Mouse (Mus musculus): ENCODE measurements around the gene Kctd17. TPM values are rescaled to one million over a fixed set of nuclear protein-coding genes. Genes with fewer than 3 reads are reported as not detected.

Gene Kctd17
- polyA plus RNA-seq, 1 experiment, result 78.0 TPM

GRCm38 (mm10) chr15:78475604-78476031 lies 47.3 kb downstream of the Kctd17 start:
- H3K4me1 ChIP-seq (replicated peaks; ENCODE audit: control insufficient read depth, insufficient read depth, low read length), result peaks cover 13% of the 10 kb centered on the region
- peak; percentile 58 for DNase-seq
- no peak overlapping the region for H3K27ac ChIP-seq (ENCODE audit: control insufficient read depth, insufficient read depth, low read length)
- TF ChIP-seq POLR2A (IDR thresholded peaks at IDR 0.05; ENCODE audit: control insufficient read depth, extremely low read depth, insufficient read depth, low read length, poor library complexity) (no peak), CTCF (IDR thresholded peaks at IDR 0.05; ENCODE audit: borderline replicate concordance, control insufficient read depth, extremely low read depth, insufficient read depth, low read length, poor library complexity) (no peak)
- 6% methylated on average over 3 of the region's 3 CpGs for WGBS
- no peaks in the 10 kb centered on the region for H3K36me3 ChIP-seq (ENCODE audit: control insufficient read depth, insufficient read depth, low read length)
- no peaks in the 10 kb centered on the region for H3K27me3 ChIP-seq (ENCODE audit: control insufficient read depth, insufficient read depth, low read length)
- H3K4me3 ChIP-seq (ENCODE audit: control insufficient read depth, insufficient read depth, low read length), result no peak overlapping the region

GRCm38 (mm10) chr15:78476878-78477277 lies 48.5 kb downstream of the Kctd17 start:
- DNase-seq, result no peak
- no peak overlapping the region for H3K4me3 ChIP-seq (ENCODE audit: control insufficient read depth, insufficient read depth, low read length)
- peaks cover 17% of the 10 kb centered on the region for H3K4me1 ChIP-seq (replicated peaks; ENCODE audit: control insufficient read depth, insufficient read depth, low read length)
- WGBS, result 93% methylated on average over 1 of the region's 1 CpGs
- no peaks in the 10 kb centered on the region for H3K36me3 ChIP-seq (ENCODE audit: control insufficient read depth, insufficient read depth, low read length)
- no peak overlapping the region for H3K27ac ChIP-seq (ENCODE audit: control insufficient read depth, insufficient read depth, low read length)
- no peaks in the 10 kb centered on the region for H3K27me3 ChIP-seq (ENCODE audit: control insufficient read depth, insufficient read depth, low read length)
- TF ChIP-seq CTCF (IDR thresholded peaks at IDR 0.05; ENCODE audit: borderline replicate concordance, control insufficient read depth, extremely low read depth, insufficient read depth, low read length, poor library complexity) (no peak), POLR2A (IDR thresholded peaks at IDR 0.05; ENCODE audit: control insufficient read depth, extremely low read depth, insufficient read depth, low read length, poor library complexity) (no peak)

DNA sequence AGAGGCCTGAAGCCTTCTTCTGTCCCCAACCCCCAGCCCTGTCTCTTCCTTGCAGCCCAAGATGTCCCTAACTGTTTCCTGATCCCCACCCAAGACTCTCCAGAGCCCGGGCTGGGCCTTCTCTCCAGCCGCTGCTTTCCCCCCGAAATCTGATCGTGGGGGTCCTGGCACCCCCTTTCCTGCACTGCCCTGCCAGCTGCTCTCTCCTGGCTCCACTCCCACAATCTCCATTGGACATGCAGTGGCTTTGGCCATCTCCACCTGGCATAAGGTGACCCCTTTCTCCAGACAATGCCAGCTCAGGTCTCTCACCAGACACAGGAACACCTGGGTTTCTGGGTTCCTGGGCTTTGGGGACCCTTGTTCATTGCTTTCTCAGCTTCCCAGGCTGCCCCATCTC lies 49.7 kb downstream of the Kctd17 start:
- H3K4me3 ChIP-seq (ENCODE audit: control insufficient read depth, insufficient read depth, low read length), result no peak overlapping the region
- no peaks in the 10 kb centered on the region for H3K27me3 ChIP-seq (ENCODE audit: control insufficient read depth, insufficient read depth, low read length)
- no peak overlapping the region for H3K27ac ChIP-seq (ENCODE audit: control insufficient read depth, insufficient read depth, low read length)
- no peaks in the 10 kb centered on the region for H3K36me3 ChIP-seq (ENCODE audit: control insufficient read depth, insufficient read depth, low read length)
- TF ChIP-seq CTCF (IDR thresholded peaks at IDR 0.05; ENCODE audit: borderline replicate concordance, control insufficient read depth, extremely low read depth, insufficient read depth, low read length, poor library complexity), result no peak
- no peak for TF ChIP-seq POLR2A (IDR thresholded peaks at IDR 0.05; ENCODE audit: control insufficient read depth, extremely low read depth, insufficient read depth, low read length, poor library complexity)
- no peak for DNase-seq
- H3K4me1 ChIP-seq (replicated peaks; ENCODE audit: control insufficient read depth, insufficient read depth, low read length), result peaks cover 17% of the 10 kb centered on the region
- WGBS, result 88% methylated on average over 4 of the region's 4 CpGs

DNA sequence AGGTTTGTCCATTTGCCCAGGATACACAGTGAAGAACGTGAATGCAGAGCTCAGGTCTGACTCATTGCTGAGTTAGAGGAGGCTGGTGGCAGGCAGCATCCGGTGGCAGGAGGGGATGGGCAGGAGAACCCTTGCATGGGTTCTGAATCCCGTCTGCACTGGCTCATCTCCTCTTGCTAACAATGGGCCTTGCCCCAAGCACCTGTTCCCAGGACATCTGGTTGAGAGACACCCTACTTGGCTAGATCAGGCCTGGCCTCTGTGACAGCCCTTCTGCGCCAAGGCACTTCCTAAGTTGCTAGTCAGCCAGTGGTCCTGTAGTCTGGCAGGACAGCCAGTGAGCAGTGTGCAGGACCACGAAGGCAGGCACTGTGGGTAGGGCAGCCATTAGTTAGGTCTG lies 51.1 kb downstream of the Kctd17 start:
- H3K4me3 ChIP-seq (ENCODE audit: control insufficient read depth, insufficient read depth, low read length), result no peak overlapping the region
- no peak for TF ChIP-seq CTCF (IDR thresholded peaks at IDR 0.05; ENCODE audit: borderline replicate concordance, control insufficient read depth, extremely low read depth, insufficient read depth, low read length, poor library complexity)
- no peak for TF ChIP-seq POLR2A (IDR thresholded peaks at IDR 0.05; ENCODE audit: control insufficient read depth, extremely low read depth, insufficient read depth, low read length, poor library complexity)
- H3K36me3 ChIP-seq (ENCODE audit: control insufficient read depth, insufficient read depth, low read length), result no peaks in the 10 kb centered on the region
- H3K4me1 ChIP-seq (replicated peaks; ENCODE audit: control insufficient read depth, insufficient read depth, low read length), result peaks cover 17% of the 10 kb centered on the region
- no peaks in the 10 kb centered on the region for H3K27me3 ChIP-seq (ENCODE audit: control insufficient read depth, insufficient read depth, low read length)
- 82% methylated on average over 5 of the region's 5 CpGs for WGBS
- no peak overlapping the region for H3K27ac ChIP-seq (ENCODE audit: control insufficient read depth, insufficient read depth, low read length)
- no peak for DNase-seq

- Histone ChIP-seq H3K27ac (ENCODE audit: control insufficient read depth, insufficient read depth, low read length) (no peak overlapping the region), H3K36me3 (ENCODE audit: control insufficient read depth, insufficient read depth, low read length) (no peaks in the 10 kb centered on the region), H3K4me3 (ENCODE audit: control insufficient read depth, insufficient read depth, low read length) (no peak overlapping the region), H3K4me1 (replicated peaks; ENCODE audit: control insufficient read depth, insufficient read depth, low read length) (peaks cover 11% of the 10 kb centered on the region), H3K27me3 (ENCODE audit: control insufficient read depth, insufficient read depth, low read length) (no peaks in the 10 kb centered on the region)
- no peak for DNase-seq
- no peak for TF ChIP-seq POLR2A (IDR thresholded peaks at IDR 0.05; ENCODE audit: control insufficient read depth, extremely low read depth, insufficient read depth, low read length, poor library complexity)
- TF ChIP-seq CTCF (IDR thresholded peaks at IDR 0.05; ENCODE audit: borderline replicate concordance, control insufficient read depth, extremely low read depth, insufficient read depth, low read length, poor library complexity), result no peak
- WGBS, result 83% methylated on average over 7 of the region's 7 CpGs
Measured at GRCm38 (mm10) chr15:78480111-78480510, 51.7 kb downstream of the Kctd17 start.

- H3K27ac ChIP-seq (ENCODE audit: control insufficient read depth, insufficient read depth, low read length), result no peak overlapping the region
- TF ChIP-seq POLR2A (IDR thresholded peaks at IDR 0.05; ENCODE audit: control insufficient read depth, extremely low read depth, insufficient read depth, low read length, poor library complexity) (no peak), CTCF (IDR thresholded peaks at IDR 0.05; ENCODE audit: borderline replicate concordance, control insufficient read depth, extremely low read depth, insufficient read depth, low read length, poor library complexity) (no peak)
- H3K4me1 ChIP-seq (replicated peaks; ENCODE audit: control insufficient read depth, insufficient read depth, low read length), result peaks cover 4% of the 10 kb centered on the region
- H3K36me3 ChIP-seq (ENCODE audit: control insufficient read depth, insufficient read depth, low read length), result no peaks in the 10 kb centered on the region
- no peak for DNase-seq
- WGBS, result 45% methylated on average over 2 of the region's 2 CpGs
- H3K4me3 ChIP-seq (ENCODE audit: control insufficient read depth, insufficient read depth, low read length), result no peak overlapping the region
- H3K27me3 ChIP-seq (ENCODE audit: control insufficient read depth, insufficient read depth, low read length), result no peaks in the 10 kb centered on the region
Measured at GRCm38 (mm10) chr15:78480991-78481390, 52.6 kb downstream of the Kctd17 start.

GRCm38 (mm10) chr15:78481448-78482000 lies 53.2 kb downstream of the Kctd17 start:
- Histone ChIP-seq H3K27ac (ENCODE audit: control insufficient read depth, insufficient read depth, low read length) (no peak overlapping the region), H3K4me1 (replicated peaks; ENCODE audit: control insufficient read depth, insufficient read depth, low read length) (peaks cover 4% of the 10 kb centered on the region), H3K4me3 (ENCODE audit: control insufficient read depth, insufficient read depth, low read length) (no peak overlapping the region), H3K27me3 (ENCODE audit: control insufficient read depth, insufficient read depth, low read length) (no peaks in the 10 kb centered on the region), H3K36me3 (ENCODE audit: control insufficient read depth, insufficient read depth, low read length) (no peaks in the 10 kb centered on the region)
- TF ChIP-seq POLR2A (IDR thresholded peaks at IDR 0.05; ENCODE audit: control insufficient read depth, extremely low read depth, insufficient read depth, low read length, poor library complexity) (no peak), CTCF (IDR thresholded peaks at IDR 0.05; ENCODE audit: borderline replicate concordance, control insufficient read depth, extremely low read depth, insufficient read depth, low read length, poor library complexity) (no peak)
- no peak for DNase-seq
- 74% methylated on average over 9 of the region's 9 CpGs for WGBS

Data from thymus, adult 2 months (tissue).